Mouse (Mus musculus): ENCODE results near the gene Stk33. TPM values are rescaled to one million over a fixed set of nuclear protein-coding genes. Genes with fewer than 3 reads are reported as not detected.

Gene Stk33
- total RNA-seq, 2 experiments from 2014 or later, result 0.41 to 1.4 TPM

DNA sequence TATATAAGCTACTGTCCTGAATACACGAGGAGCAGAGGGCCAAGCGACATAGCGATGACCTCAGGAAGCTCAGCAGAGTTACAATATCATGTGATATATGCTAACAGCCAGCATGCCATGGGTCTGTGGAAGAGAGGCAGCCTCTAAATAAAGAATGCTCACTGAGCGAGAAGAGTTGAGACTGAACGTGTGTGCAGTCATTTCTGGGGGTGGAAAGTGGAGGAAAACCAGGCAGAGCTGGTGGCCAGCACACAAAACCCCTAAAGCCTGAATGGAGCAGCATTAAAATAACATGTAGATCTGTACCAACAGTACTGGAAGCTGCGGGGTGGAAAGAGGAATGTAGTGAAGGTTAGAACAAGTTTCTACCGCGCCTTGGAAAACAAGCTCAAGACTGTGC is 107.2 kb downstream of the Stk33 start:
- no peak for TF ChIP-seq CTCF (IDR thresholded peaks at IDR 0.05)
- H3K27ac ChIP-seq, result no peak overlapping the region
- DNase-seq (ENCODE audit: extremely low spot score in 1 of 2, low spot score in 2 of 2), result no peak
- H3K4me3 ChIP-seq, result no peak overlapping the region
- intact Hi-C loops (cut with DNase I), result no loop called here

GRCm38 (mm10) chr7:109328772-109329171 is 110.1 kb downstream of the Stk33 start:
- no peak overlapping the region for H3K4me3 ChIP-seq
- no peak overlapping the region for H3K27ac ChIP-seq
- intact Hi-C loops (cut with DNase I), result no loop called here
- TF ChIP-seq CTCF (IDR thresholded peaks at IDR 0.05), result no peak
- DNase-seq (ENCODE audit: extremely low spot score in 1 of 2, low spot score in 2 of 2), result no peak

DNA sequence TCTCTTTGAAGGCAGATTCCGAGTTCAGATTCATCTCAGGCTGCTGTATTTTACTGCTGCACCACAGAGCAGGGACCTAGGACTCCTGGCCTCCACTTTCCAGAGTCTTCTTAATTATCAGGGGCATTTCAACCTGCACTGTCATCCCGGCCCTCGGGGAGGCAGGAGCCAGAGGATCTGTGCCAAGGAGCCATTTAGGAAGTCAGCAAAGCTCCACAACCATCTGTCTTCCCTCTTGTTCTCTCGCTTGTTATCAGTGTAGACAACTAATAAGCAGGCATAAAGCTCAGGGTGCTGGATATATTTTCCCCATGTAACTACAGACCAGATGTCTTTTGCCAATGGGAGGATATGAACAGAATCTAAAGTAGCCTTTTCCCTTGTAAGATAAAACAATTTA is 112.1 kb downstream of the Stk33 start:
- H3K27ac ChIP-seq, result no peak overlapping the region
- TF ChIP-seq CTCF (IDR thresholded peaks at IDR 0.05), result no peak
- intact Hi-C loops (cut with DNase I), result no loop called here
- H3K4me3 ChIP-seq, result no peak overlapping the region
- no peak for DNase-seq (ENCODE audit: extremely low spot score in 1 of 2, low spot score in 2 of 2)

DNA sequence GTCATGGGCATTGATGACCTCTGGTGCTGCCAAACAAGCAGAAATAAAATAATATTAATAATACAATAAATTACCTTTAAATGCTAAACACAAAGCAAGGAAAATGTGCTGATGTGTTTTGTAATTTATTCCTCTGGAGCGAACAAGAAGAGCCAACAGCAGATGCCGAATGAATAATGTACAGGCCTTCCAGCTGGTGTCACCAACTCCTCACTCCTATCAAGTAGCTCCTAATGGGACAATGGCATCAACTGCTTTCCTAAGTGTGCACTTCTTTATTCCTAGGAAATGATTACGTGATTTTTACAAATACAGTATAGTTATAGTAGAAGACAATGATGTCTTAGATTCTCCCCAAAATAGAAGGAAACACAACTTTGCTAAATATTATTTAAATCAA is 113.2 kb downstream of the Stk33 start:
- DNase-seq (ENCODE audit: extremely low spot score in 1 of 2, low spot score in 2 of 2), result no peak
- H3K27ac ChIP-seq, result no peak overlapping the region
- no peak overlapping the region for H3K4me3 ChIP-seq
- TF ChIP-seq CTCF (IDR thresholded peaks at IDR 0.05), result no peak
- intact Hi-C loops (cut with DNase I), result no loop called here

DNA sequence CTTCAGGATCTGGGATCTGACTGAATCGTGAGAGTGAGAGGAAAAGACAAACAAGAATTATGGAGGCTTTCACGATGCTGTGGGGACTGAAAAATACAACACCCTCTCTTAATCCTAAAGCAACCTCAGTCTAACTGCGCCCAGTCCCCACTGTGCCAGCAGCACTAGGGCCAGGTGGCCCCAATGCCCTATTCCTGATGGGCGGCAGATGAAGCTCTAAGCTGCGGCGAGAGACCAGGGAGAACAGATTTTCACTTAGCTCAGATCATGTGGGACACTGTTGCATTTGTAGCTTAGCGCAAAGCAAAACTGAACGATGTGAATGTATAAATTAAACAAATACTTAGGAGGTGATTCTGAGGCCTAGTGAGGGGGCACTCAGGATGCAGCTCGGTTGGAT is 113.7 kb downstream of the Stk33 start:
- intact Hi-C loops (cut with DNase I), result no loop called here
- TF ChIP-seq CTCF (IDR thresholded peaks at IDR 0.05), result no peak
- H3K4me3 ChIP-seq, result no peak overlapping the region
- no peak overlapping the region for H3K27ac ChIP-seq
- no peak for DNase-seq (ENCODE audit: extremely low spot score in 1 of 2, low spot score in 2 of 2)

GRCm38 (mm10) chr7:109309506-109309905 is 129.4 kb downstream of the Stk33 start:
- Histone ChIP-seq H3K4me3 (no peak overlapping the region), H3K27ac (no peak overlapping the region)
- no peak for DNase-seq (ENCODE audit: extremely low spot score in 1 of 2, low spot score in 2 of 2)
- intact Hi-C loops (cut with DNase I), result no loop called here
- TF ChIP-seq CTCF (IDR thresholded peaks at IDR 0.05), result no peak

GRCm38 (mm10) chr7:109295807-109296206 is 143.1 kb downstream of the Stk33 start:
- H3K4me3 ChIP-seq, result no peak overlapping the region
- no peak for TF ChIP-seq CTCF (IDR thresholded peaks at IDR 0.05)
- intact Hi-C loops (cut with DNase I), result no loop called here
- DNase-seq (ENCODE audit: extremely low spot score in 1 of 2, low spot score in 2 of 2), result no peak
- no peak overlapping the region for H3K27ac ChIP-seq

GRCm38 (mm10) chr7:109295351-109295750 is 143.5 kb downstream of the Stk33 start:
- intact Hi-C loops (cut with DNase I), result no loop called here
- DNase-seq (ENCODE audit: extremely low spot score in 1 of 2, low spot score in 2 of 2), result no peak
- no peak for TF ChIP-seq CTCF (IDR thresholded peaks at IDR 0.05)
- H3K4me3 ChIP-seq, result no peak overlapping the region
- H3K27ac ChIP-seq, result no peak overlapping the region

DNA sequence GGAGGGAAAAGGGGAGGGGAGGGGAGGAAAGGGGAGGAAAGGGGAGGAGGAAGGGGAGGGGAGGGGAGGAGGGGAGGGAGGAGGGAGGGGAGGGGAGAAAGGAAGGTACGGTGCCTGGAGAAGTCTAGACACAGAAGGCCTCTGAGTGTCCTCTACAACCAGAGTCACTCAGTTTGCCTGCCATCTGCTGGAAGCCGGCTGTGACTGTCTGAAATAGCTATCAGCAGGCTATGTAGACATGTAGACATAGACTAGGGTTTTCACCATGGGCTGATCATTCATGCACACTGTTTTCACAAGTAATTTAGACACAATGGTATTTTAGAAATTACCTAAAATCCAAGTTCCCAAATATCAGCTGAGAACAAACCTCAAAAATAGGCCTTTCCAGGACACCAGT is 148.4 kb downstream of the Stk33 start:
- Histone ChIP-seq H3K27ac (no peak overlapping the region), H3K4me3 (no peak overlapping the region)
- peak; percentile 31 for TF ChIP-seq CTCF (IDR thresholded peaks at IDR 0.05)
- intact Hi-C loops (cut with DNase I), result no loop called here
- no peak for DNase-seq (ENCODE audit: extremely low spot score in 1 of 2, low spot score in 2 of 2)

DNA sequence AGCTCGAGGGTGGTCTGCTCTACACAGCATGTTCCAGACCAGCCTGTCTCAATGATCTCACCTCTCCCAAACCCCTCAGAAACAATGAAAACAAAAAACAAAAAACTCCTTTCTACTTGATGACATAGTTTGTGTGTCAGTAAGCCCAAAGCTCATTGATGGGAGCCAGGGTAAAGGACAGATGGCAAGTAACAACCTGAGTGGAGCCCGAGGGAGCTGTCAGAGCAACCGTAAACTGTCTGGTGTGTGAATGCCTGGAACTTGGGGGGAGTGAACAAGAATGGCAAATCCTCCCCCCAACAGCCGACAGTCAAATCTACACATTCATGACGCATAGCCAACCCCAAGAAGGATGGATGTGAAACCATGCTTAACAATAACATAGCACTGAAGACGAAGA is 149.8 kb downstream of the Stk33 start:
- DNase-seq (ENCODE audit: extremely low spot score in 1 of 2, low spot score in 2 of 2), result no peak
- Histone ChIP-seq H3K4me3 (no peak overlapping the region), H3K27ac (no peak overlapping the region)
- no peak for TF ChIP-seq CTCF (IDR thresholded peaks at IDR 0.05)
- intact Hi-C loops (cut with DNase I), result no loop called here

DNA sequence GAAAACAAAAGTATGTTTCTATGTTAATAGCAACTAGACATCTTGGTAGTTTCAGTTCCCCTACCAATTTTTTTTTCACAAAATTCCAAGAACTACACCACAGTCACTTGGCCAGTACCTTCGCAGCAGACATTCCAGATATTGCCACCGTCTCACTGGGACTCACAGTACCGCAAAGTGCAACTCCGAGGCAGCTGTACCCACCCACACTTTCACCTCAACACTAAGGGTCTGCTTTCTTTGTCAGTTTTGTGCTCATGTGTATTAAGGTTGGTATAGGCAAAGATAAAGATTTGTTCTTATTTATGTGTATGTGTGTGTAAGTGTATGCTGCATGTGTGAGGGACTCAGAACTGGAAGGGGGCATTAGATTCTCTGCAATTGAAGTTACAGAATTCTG is 156.8 kb downstream of the Stk33 start:
- no peak for DNase-seq (ENCODE audit: extremely low spot score in 1 of 2, low spot score in 2 of 2)
- H3K4me3 ChIP-seq, result no peak overlapping the region
- H3K27ac ChIP-seq, result no peak overlapping the region
- TF ChIP-seq CTCF (IDR thresholded peaks at IDR 0.05), result no peak
- intact Hi-C loops (cut with DNase I), result no loop called here

DNA sequence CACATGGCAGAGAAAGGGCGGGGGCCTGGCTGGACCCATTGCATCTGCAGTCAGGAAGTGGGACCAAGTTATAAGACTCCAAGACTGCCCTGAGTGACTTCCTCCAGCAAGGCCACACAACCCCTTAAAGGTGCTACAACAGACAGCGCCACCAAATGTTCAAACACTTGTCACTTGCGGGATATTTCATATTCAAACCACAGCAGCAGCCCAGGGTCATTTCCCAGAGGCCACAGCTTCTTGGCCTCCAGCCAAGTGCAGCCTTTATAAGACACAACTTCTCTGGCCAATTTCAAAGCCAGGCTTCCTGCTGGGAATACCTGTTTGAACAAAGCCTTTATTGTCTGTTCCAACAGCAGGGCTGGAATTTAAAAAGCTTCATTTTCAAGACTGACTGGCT is 162.3 kb downstream of the Stk33 start:
- peak in 1 of 2 experiments; percentile 9 for DNase-seq (ENCODE audit: extremely low spot score in 1 of 2, low spot score in 2 of 2)
- TF ChIP-seq CTCF (IDR thresholded peaks at IDR 0.05), result no peak; the same call in 1 of the 2 replicates
- Histone ChIP-seq H3K4me3 (no peak overlapping the region), H3K27ac (no peak overlapping the region)
- intact Hi-C loops (cut with DNase I), result no loop called here

DNA sequence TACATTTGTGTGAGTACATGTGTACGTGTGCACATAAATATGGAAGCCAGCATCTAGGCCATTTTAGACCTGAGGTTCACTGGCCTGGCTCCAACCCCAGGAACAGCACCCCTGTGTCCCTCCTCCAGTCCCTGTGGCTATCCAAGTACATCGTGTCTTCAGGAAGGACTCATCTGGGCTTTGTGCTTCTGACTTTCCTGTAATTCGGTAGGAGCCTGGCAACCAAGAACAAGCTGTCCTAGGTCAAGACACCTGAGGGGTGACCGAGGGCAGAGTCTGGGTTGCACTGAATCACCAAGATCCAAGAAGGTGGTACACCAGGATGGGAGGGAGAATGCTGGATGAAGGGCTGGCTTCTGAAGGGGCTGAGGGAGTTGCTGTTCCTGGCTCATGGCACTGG is 163.0 kb downstream of the Stk33 start:
- DNase-seq (ENCODE audit: extremely low spot score in 1 of 2, low spot score in 2 of 2), result no peak
- no peak overlapping the region for H3K27ac ChIP-seq
- intact Hi-C loops (cut with DNase I), result no loop called here
- TF ChIP-seq CTCF (IDR thresholded peaks at IDR 0.05), result no peak
- no peak overlapping the region for H3K4me3 ChIP-seq

GRCm38 (mm10) chr7:109275151-109275550 is 163.7 kb downstream of the Stk33 start:
- TF ChIP-seq CTCF (IDR thresholded peaks at IDR 0.05), result no peak
- no peak overlapping the region for H3K4me3 ChIP-seq
- DNase-seq (ENCODE audit: extremely low spot score in 1 of 2, low spot score in 2 of 2), result no peak
- no peak overlapping the region for H3K27ac ChIP-seq
- intact Hi-C loops (cut with DNase I), result no loop called here
